Mouse (Mus musculus) neural tube, embryonic 14.5 days (tissue): ENCODE results near the gene Gm17720. TPM values are rescaled to one million over a fixed set of nuclear protein-coding genes. Genes with fewer than 3 reads are reported as not detected.

Experiments
- ATAC-seq: fragments of 200-750 bp; cut with Nextera tagmentation; 2 replicates; pipeline ENCODE4 v1.8.0; 2017; ENCODE audit warnings: low read depth, mild to moderate bottlenecking, moderate TSS enrichment, moderate library complexity
- H3K27ac ChIP-seq: fragments of 300-500 bp; sonication (generic); 2 replicates; pipeline ENCODE4 v1.5.1; 2014; ENCODE audit warnings: low read depth, mild to moderate bottlenecking, control low read depth, low read length, moderate library complexity, mixed read lengths
- H3K27me3 ChIP-seq: fragments of 300-500 bp; sonication (generic); 2 replicates; pipeline ENCODE4 v1.6.1; 2014; ENCODE audit warnings: low read length; ENCODE audit not compliant: control insufficient read depth, insufficient read depth
- H3K36me3 ChIP-seq: fragments of 300-500 bp; sonication (generic); 2 replicates; pipeline ENCODE4 v1.6.1; 2014; ENCODE audit warnings: low read length, mixed read lengths; ENCODE audit not compliant: control insufficient read depth, insufficient read depth
- H3K4me1 ChIP-seq: fragments of 300-500 bp; sonication (generic); 2 replicates; pipeline ENCODE4 v1.6.1; 2014; ENCODE audit warnings: low read length; ENCODE audit not compliant: control insufficient read depth, insufficient read depth
- H3K4me2 ChIP-seq: fragments of 300-500 bp; sonication (generic); 2 replicates; pipeline ENCODE4 v1.6.1; 2014; ENCODE audit warnings: mild to moderate bottlenecking, low read depth, low read length, control low read depth
- H3K4me3 ChIP-seq: fragments of 300-500 bp; sonication (generic); 2 replicates; pipeline ENCODE4 v1.5.1; 2014; ENCODE audit warnings: low read depth, low read length, control low read depth, mixed read lengths
- H3K9ac ChIP-seq: fragments of 300-500 bp; sonication (generic); replicated peaks from 2 replicates; pipeline ENCODE4 v1.6.1; 2014; ENCODE audit warnings: low read depth, mild to moderate bottlenecking, control low read depth, low read length, mixed read lengths
- H3K9me3 ChIP-seq: fragments of 300-500 bp; sonication (generic); 2 replicates; pipeline ENCODE4 v1.6.1; 2016; ENCODE audit warnings: low read length; ENCODE audit not compliant: control insufficient read depth
- WGBS: fragments of 180-500 bp; shearing (Covaris S2); extraction: QIAGEN DNeasy Blood & Tissue Kit; methylation state at CpG from one replicate; pipeline ENCODE4 v1.1.7; 2014; 5-methylcytosine and 5-hydroxymethylcytosine counted together
- polyA plus RNA-seq: library from polyadenylated mRNA; unstranded; fragments of >200 nt; fragmentation: Nextera tagmentation; extraction: Ambion mirVana; gene quantifications from 2 replicates; pipeline ENCODE4 v1.2.1, GENCODE M21; 2014

Gene Gm17720
- polyA plus RNA-seq: not detected in 2 replicates

DNA sequence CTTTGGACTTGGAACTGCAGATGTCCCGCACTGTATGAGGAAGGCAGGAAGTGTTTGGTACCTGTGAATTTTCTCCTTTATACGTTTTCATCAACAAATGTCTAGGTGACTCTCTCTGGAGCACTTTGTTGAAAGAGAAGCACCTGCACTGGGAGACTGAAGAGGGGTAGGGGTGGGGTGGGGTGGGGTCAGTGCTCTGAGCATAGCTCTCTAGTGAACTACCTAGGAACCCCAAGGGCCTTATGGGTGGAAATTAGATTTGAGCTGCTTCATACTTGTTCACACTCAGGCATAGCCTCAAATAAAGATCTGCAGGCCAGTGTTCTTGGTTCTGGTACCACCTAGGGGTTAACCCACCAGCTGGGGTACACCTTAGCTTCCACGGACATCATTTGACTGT is at the start of gene Gm17720:
Gm17720 (minus strand) TSS at position 101 of the 400 bp plus-strand sequence.
- H3K4me3 ChIP-seq: no peak within 1 kb of the TSS
- WGBS: 84% methylated on average over 3 of the region's 3 CpGs
- H3K27me3 ChIP-seq: no peaks in the 10 kb centered on the region
- no peaks in the 10 kb centered on the region for H3K36me3 ChIP-seq
- no peak within 1 kb of the TSS for H3K4me2 ChIP-seq
- H3K9me3 ChIP-seq: no peaks in the 10 kb centered on the region
- H3K27ac ChIP-seq: no peak within 1 kb of the TSS
- no peaks in the 10 kb centered on the region for H3K4me1 ChIP-seq
- ATAC-seq: no peak
- H3K9ac ChIP-seq: no peak within 1 kb of the TSS

DNA sequence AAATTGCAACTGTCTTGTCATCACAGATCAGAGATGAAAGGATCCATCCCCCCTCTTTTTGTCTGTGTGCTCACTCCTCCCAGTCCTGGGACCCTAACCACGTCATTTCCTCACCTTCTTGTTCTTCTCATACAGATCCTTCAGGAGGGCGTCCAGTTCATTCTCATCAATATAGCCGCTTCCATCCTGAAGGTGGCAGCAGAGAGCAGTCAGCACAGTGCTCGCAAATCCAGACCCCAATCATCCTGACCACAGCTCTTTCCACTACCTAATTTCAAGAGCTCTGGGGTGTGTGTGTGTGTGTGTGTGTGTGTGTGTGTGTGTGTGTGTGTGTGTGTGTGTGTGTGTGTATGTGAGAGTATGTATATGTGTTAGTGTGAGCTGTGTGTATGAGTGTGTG is 43.0 kb upstream of the Gm17720 start:
- no peaks in the 10 kb centered on the region for H3K27me3 ChIP-seq
- H3K9me3 ChIP-seq: no peaks in the 10 kb centered on the region
- H3K4me1 ChIP-seq: no peaks in the 10 kb centered on the region
- WGBS: 2% methylated on average over 4 of the region's 4 CpGs
- H3K4me2 ChIP-seq: no peak overlapping the region
- no peaks in the 10 kb centered on the region for H3K36me3 ChIP-seq
- H3K27ac ChIP-seq: no peak overlapping the region
- H3K4me3 ChIP-seq: no peak overlapping the region
- H3K9ac ChIP-seq: no peak overlapping the region
- peak; percentile 71; the same call in 1 of the 2 replicates for ATAC-seq

GRCm38 (mm10) chr8:110140770-110141169 is 38.2 kb upstream of the Gm17720 start:
- no peaks in the 10 kb centered on the region for H3K27me3 ChIP-seq
- H3K4me1 ChIP-seq: no peaks in the 10 kb centered on the region
- ATAC-seq: no peak
- no peaks in the 10 kb centered on the region for H3K36me3 ChIP-seq
- no peak overlapping the region for H3K27ac ChIP-seq
- no peak overlapping the region for H3K9ac ChIP-seq
- H3K9me3 ChIP-seq: no peaks in the 10 kb centered on the region
- 60% methylated on average over 4 of the region's 4 CpGs for WGBS
- H3K4me2 ChIP-seq: no peak overlapping the region
- no peak overlapping the region for H3K4me3 ChIP-seq

DNA sequence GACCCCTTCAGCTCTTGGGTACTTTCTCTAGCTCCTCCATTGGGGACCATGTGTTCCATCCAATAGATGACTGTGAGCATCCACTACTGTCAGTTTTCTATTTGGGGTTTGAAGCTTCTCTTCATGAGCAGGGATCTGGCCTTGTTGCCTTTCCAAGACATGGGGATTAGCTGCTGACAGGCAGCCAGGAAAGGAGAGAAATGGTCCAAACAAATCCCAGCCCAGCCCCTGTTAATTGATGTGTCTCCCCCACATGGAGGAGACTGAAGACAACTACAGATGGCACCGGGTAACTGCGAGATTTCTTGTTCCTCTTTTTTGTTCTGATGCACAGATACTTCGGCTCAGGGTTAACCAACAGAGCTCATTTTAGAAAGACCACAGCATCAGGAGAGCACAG is 37.6 kb upstream of the Gm17720 start:
- no peaks in the 10 kb centered on the region for H3K4me1 ChIP-seq
- ATAC-seq: no peak
- H3K27ac ChIP-seq: no peak overlapping the region
- H3K9ac ChIP-seq: no peak overlapping the region
- WGBS: 95% methylated on average over 3 of the region's 3 CpGs
- H3K27me3 ChIP-seq: no peaks in the 10 kb centered on the region
- H3K4me2 ChIP-seq: no peak overlapping the region
- no peak overlapping the region for H3K4me3 ChIP-seq
- H3K9me3 ChIP-seq: no peaks in the 10 kb centered on the region
- H3K36me3 ChIP-seq: no peaks in the 10 kb centered on the region

GRCm38 (mm10) chr8:110135515-110135914 is 33.0 kb upstream of the Gm17720 start:
- Histone ChIP-seq H3K9ac (no peak overlapping the region), H3K27me3 (no peaks in the 10 kb centered on the region), H3K36me3 (no peaks in the 10 kb centered on the region), H3K4me2 (no peak overlapping the region), H3K9me3 (no peaks in the 10 kb centered on the region), H3K4me1 (no peaks in the 10 kb centered on the region), H3K27ac (no peak overlapping the region), H3K4me3 (no peak overlapping the region)
- WGBS: 56% methylated on average over 7 of the region's 7 CpGs
- ATAC-seq: no peak

GRCm38 (mm10) chr8:110134236-110134635 is 31.7 kb upstream of the Gm17720 start:
- no peak overlapping the region for H3K9ac ChIP-seq
- WGBS: 93% methylated on average over 8 of the region's 8 CpGs

DNA sequence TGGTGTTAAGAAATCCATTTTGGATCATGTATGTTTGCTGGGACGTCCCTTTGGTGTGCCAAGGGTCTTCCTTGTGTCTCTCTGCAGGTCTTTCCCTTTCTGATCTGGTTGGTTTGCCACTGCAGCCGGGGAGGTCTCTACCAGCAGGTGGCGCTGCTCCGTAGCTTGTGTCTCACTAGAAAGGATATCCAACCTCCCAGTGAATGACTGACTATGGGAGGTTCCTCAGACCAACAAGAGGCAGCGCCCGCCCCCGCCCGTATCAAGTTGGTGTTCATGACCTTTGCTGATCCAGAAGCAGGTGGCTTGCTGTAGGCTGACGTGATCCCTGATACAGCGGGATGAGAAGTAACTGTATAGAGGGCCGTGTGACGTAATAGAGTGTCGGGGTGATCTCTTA is 28.0 kb upstream of the Gm17720 start:
- Histone ChIP-seq H3K9ac (no peak overlapping the region), H3K4me2 (no peak overlapping the region), H3K36me3 (no peaks in the 10 kb centered on the region), H3K9me3 (no peaks in the 10 kb centered on the region), H3K4me3 (no peak overlapping the region), H3K4me1 (no peaks in the 10 kb centered on the region), H3K27me3 (no peaks in the 10 kb centered on the region), H3K27ac (no peak overlapping the region)
- ATAC-seq: no peak
- 21% methylated on average over 13 of the region's 13 CpGs for WGBS

More at GRCm38 (mm10) chr8:110134236-110134635, 31.7 kb upstream of the Gm17720 start:
- Histone ChIP-seq H3K27me3 (no peaks in the 10 kb centered on the region), H3K4me1 (no peaks in the 10 kb centered on the region), H3K4me3 (no peak overlapping the region), H3K4me2 (no peak overlapping the region), H3K9me3 (no peaks in the 10 kb centered on the region), H3K36me3 (no peaks in the 10 kb centered on the region), H3K27ac (no peak overlapping the region)
- ATAC-seq: no peak

- H3K4me1 ChIP-seq: no peaks in the 10 kb centered on the region
- no peak overlapping the region for H3K4me2 ChIP-seq
- no peak for ATAC-seq
- H3K9ac ChIP-seq: no peak overlapping the region
- no peaks in the 10 kb centered on the region for H3K36me3 ChIP-seq
- no peak overlapping the region for H3K4me3 ChIP-seq
- 48% methylated on average over 6 of the region's 6 CpGs for WGBS
- no peaks in the 10 kb centered on the region for H3K9me3 ChIP-seq
- no peaks in the 10 kb centered on the region for H3K27me3 ChIP-seq
- H3K27ac ChIP-seq: no peak overlapping the region
Measured at GRCm38 (mm10) chr8:110119715-110120114, 17.2 kb upstream of the Gm17720 start.

DNA sequence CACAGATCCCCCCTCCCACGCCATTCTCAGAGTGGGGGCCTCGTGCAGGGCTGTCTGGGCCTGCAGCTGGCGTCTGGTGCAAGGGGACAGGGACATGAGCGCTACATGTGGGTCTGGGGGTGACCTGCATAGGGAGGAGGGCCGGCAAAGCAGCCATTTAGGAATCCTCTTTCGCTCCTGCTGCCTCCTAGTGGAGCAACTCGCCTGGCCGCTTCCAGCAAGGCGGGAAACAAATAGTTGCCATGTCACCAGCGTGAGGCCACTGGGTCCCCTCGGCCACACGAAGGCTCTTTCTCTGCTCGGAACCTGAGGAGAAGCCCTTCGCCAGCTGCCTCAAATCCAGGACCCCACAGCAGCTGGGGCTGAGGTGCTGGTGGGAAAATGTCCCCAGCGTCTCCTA is 877 bp downstream of the Gm17720 start:
- no peak overlapping the region for H3K4me2 ChIP-seq
- no peak overlapping the region for H3K9ac ChIP-seq
- 83% methylated on average over 15 of the region's 15 CpGs for WGBS
- no peak overlapping the region for H3K27ac ChIP-seq
- H3K4me3 ChIP-seq: no peak overlapping the region
- no peak for ATAC-seq
- no peaks in the 10 kb centered on the region for H3K9me3 ChIP-seq
- no peaks in the 10 kb centered on the region for H3K36me3 ChIP-seq
- H3K4me1 ChIP-seq: no peaks in the 10 kb centered on the region
- no peaks in the 10 kb centered on the region for H3K27me3 ChIP-seq

DNA sequence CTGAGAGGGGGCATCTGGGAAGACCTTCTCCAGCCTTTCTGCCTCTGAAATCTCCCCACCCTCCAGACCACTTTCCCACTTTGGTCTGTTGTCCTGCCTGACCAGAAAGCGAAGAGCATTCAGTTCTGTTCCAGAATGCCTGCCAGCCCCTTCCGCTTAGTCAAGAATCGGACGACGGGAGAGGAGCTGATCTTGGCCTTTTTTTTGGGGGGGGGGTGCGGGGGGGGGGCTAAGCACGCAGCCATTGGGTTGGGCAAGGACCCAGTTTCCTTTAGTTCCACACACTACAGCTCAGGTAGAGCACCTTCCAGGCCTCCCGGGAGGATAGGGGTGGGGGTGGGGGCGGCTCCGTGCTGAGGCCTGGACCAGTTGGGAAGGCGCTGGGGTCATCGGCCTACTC is 1.6 kb downstream of the Gm17720 start, which contains the start of gene Gm21964:
Gm21964 (plus strand) TSS at position 301 of the 400 bp plus-strand sequence.
- Histone ChIP-seq H3K9ac (no peak within 1 kb of the TSS), H3K27ac (no peak within 1 kb of the TSS), H3K9me3 (no peaks in the 10 kb centered on the region), H3K4me1 (no peaks in the 10 kb centered on the region), H3K27me3 (no peaks in the 10 kb centered on the region), H3K4me3 (no peak within 1 kb of the TSS), H3K36me3 (no peaks in the 10 kb centered on the region), H3K4me2 (no peak within 1 kb of the TSS)
- no peak for ATAC-seq
- WGBS: 87% methylated on average over 12 of the region's 12 CpGs
